Mouse (Mus musculus) hindbrain, postnatal 0 days (tissue): ENCODE measurements around the gene Mier2. TPM values are rescaled to one million over a fixed set of nuclear protein-coding genes. Genes with fewer than 3 reads are reported as not detected.

Source experiments
- ATAC-seq: fragments of 200-750 bp; cut with Nextera tagmentation; 2 replicates; pipeline ENCODE4 v1.8.0; 2017; ENCODE audit warnings: mild to moderate bottlenecking, moderate TSS enrichment, moderate library complexity
- DNase-seq: peaks from one replicate; pipeline ENCODE4 v3.0.0-alpha.2; 2015; ENCODE audit warnings: low spot score
- H3K27ac ChIP-seq: fragments of 300-500 bp; sonication (generic); 2 replicates; pipeline ENCODE4 v1.5.1; 2014; ENCODE audit warnings: mild to moderate bottlenecking
- H3K27me3 ChIP-seq: fragments of 300-500 bp; sonication (generic); 2 replicates; pipeline ENCODE4 v1.6.1; 2014; ENCODE audit warnings: low read length, mixed read lengths; ENCODE audit not compliant: insufficient read depth
- H3K36me3 ChIP-seq: fragments of 300-500 bp; sonication (generic); 2 replicates; pipeline ENCODE4 v1.6.1; 2014; ENCODE audit warnings: low read length, mixed read lengths; ENCODE audit not compliant: insufficient read depth
- H3K4me1 ChIP-seq: fragments of 300-500 bp; sonication (generic); 2 replicates; pipeline ENCODE4 v1.6.1; 2014; ENCODE audit warnings: antibody characterized with exemption, low read length, mixed read lengths; ENCODE audit not compliant: insufficient read depth
- H3K4me2 ChIP-seq: fragments of 300-500 bp; sonication (generic); 2 replicates; pipeline ENCODE4 v1.6.1; 2014; ENCODE audit warnings: low read depth, mild to moderate bottlenecking, low read length, moderate library complexity, mixed read lengths
- H3K4me3 ChIP-seq: fragments of 300-500 bp; sonication (generic); 2 replicates; pipeline ENCODE4 v1.5.1; 2014; ENCODE audit warnings: low read length
- H3K9ac ChIP-seq: fragments of 300-500 bp; sonication (generic); replicated peaks from 2 replicates; pipeline ENCODE4 v1.6.1; 2014; ENCODE audit warnings: mild to moderate bottlenecking, low read length, moderate library complexity, mixed read lengths
- H3K9me3 ChIP-seq: fragments of 300-500 bp; sonication (generic); 2 replicates; pipeline ENCODE4 v1.6.1; 2016; ENCODE audit warnings: low read length, mixed read lengths
- CTCF ChIP-seq: IDR thresholded peaks from 2 replicates; pipeline ENCODE4 v1.5.1; 2016; ENCODE audit warnings: antibody characterized with exemption, control low read depth, low read depth
- WGBS: fragments of 180-500 bp; shearing (Covaris S2); extraction: QIAGEN DNeasy Blood & Tissue Kit; methylation state at CpG from one replicate; pipeline ENCODE4 v1.1.7; 2014; 5-methylcytosine and 5-hydroxymethylcytosine counted together
- polyA plus RNA-seq: library from polyadenylated mRNA; unstranded; fragments of >200 nt; fragmentation: Nextera tagmentation; extraction: Ambion mirVana; gene quantifications from 2 replicates; pipeline ENCODE4 v1.2.1, GENCODE M21; 2015
- total RNA-seq: library from RNA; depleted of rRNA; stranded (reverse); fragments of >200 nt; gene quantifications from 2 replicates; pipeline ENCODE4 v1.2.3, GENCODE M21; 2014

Gene Mier2
- total and polyA plus RNA-seq, 2 experiments from 2014 or later, result 36.3 to 115 TPM

GRCm38 (mm10) chr10:79537781-79538180 is 17.2 kb downstream of the Mier2 start:
- H3K27me3 ChIP-seq, result no peaks in the 10 kb centered on the region
- no peak for DNase-seq
- H3K4me1 ChIP-seq, result peaks cover 7% of the 10 kb centered on the region; the same call in 1 of the 2 replicates
- no peak overlapping the region for H3K9ac ChIP-seq
- H3K4me2 ChIP-seq, result no peak overlapping the region
- no peak for ATAC-seq
- no peak for TF ChIP-seq CTCF
- no peak overlapping the region for H3K27ac ChIP-seq
- H3K9me3 ChIP-seq, result no peaks in the 10 kb centered on the region
- 92% methylated on average over 2 of the region's 2 CpGs for WGBS
- H3K36me3 ChIP-seq, result peaks cover 27% of the 10 kb centered on the region
- H3K4me3 ChIP-seq, result no peak overlapping the region

GRCm38 (mm10) chr10:79537271-79537670 is 17.7 kb downstream of the Mier2 start:
- no peak overlapping the region for H3K4me2 ChIP-seq
- H3K9ac ChIP-seq, result no peak overlapping the region
- peaks cover 23% of the 10 kb centered on the region for H3K36me3 ChIP-seq
- WGBS, result 93% methylated on average over 7 of the region's 7 CpGs
- DNase-seq (no peak), ATAC-seq (no peak)
- no peak for TF ChIP-seq CTCF
- no peaks in the 10 kb centered on the region for H3K9me3 ChIP-seq
- H3K4me1 ChIP-seq, result peaks cover 8% of the 10 kb centered on the region; the same call in 1 of the 2 replicates
- no peak overlapping the region for H3K4me3 ChIP-seq
- no peaks in the 10 kb centered on the region for H3K27me3 ChIP-seq
- no peak overlapping the region for H3K27ac ChIP-seq

- H3K4me3 ChIP-seq, result no peak overlapping the region
- no peaks in the 10 kb centered on the region for H3K9me3 ChIP-seq
- peaks cover 8% of the 10 kb centered on the region; the same call in 1 of the 2 replicates for H3K4me1 ChIP-seq
- no peak overlapping the region for H3K9ac ChIP-seq
- peaks cover 22% of the 10 kb centered on the region for H3K36me3 ChIP-seq
- H3K27ac ChIP-seq, result no peak overlapping the region
- no peaks in the 10 kb centered on the region for H3K27me3 ChIP-seq
- ATAC-seq (no peak), DNase-seq (no peak)
- 75% methylated on average over 12 of the region's 12 CpGs for WGBS
- TF ChIP-seq CTCF, result no peak
- H3K4me2 ChIP-seq, result no peak overlapping the region
Observed at GRCm38 (mm10) chr10:79536461-79537080, 18.4 kb downstream of the Mier2 start.

- Histone ChIP-seq H3K9me3 (no peaks in the 10 kb centered on the region), H3K27ac (no peak overlapping the region), H3K36me3 (peaks cover 12% of the 10 kb centered on the region), H3K4me2 (no peak overlapping the region), H3K27me3 (no peaks in the 10 kb centered on the region), H3K4me3 (no peak overlapping the region), H3K9ac (no peak overlapping the region), H3K4me1 (peaks cover 8% of the 10 kb centered on the region; the same call in 1 of the 2 replicates)
- DNase-seq (no peak), ATAC-seq (no peak)
- WGBS, result 67% methylated on average over 1 of the region's 1 CpGs
- TF ChIP-seq CTCF, result no peak
Observed at GRCm38 (mm10) chr10:79535431-79535830, 19.6 kb downstream of the Mier2 start.

GRCm38 (mm10) chr10:79534426-79534825 is 20.6 kb downstream of the Mier2 start:
- Histone ChIP-seq H3K4me3 (no peak overlapping the region), H3K9me3 (no peaks in the 10 kb centered on the region), H3K27ac (no peak overlapping the region), H3K4me2 (no peak overlapping the region), H3K4me1 (peaks cover 8% of the 10 kb centered on the region; the same call in 1 of the 2 replicates), H3K36me3 (peaks cover 2% of the 10 kb centered on the region; the same call in 1 of the 2 replicates), H3K9ac (no peak overlapping the region), H3K27me3 (no peaks in the 10 kb centered on the region)
- DNase-seq (no peak), ATAC-seq (no peak)
- WGBS, result 90% methylated on average over 2 of the region's 2 CpGs
- no peak for TF ChIP-seq CTCF

- Histone ChIP-seq H3K4me3 (peak within 1 kb of the TSS; percentile 59), H3K9me3 (no peaks in the 10 kb centered on the region), H3K4me1 (peaks cover 8% of the 10 kb centered on the region; the same call in 1 of the 2 replicates), H3K36me3 (no peaks in the 10 kb centered on the region), H3K9ac (peak within 1 kb of the TSS; percentile 53), H3K27ac (no peak within 1 kb of the TSS; the same call in 1 of the 2 replicates), H3K4me2 (peak within 1 kb of the TSS; percentile 93), H3K27me3 (no peaks in the 10 kb centered on the region)
- WGBS, result under 1% methylated on average over 52 of the region's 52 CpGs
- TF ChIP-seq CTCF, result peak; percentile 72
- ATAC-seq, result peak; percentile 61
- peak; percentile 62 for DNase-seq
Observed at GRCm38 (mm10) chr10:79533126-79533911, 21.7 kb downstream of the Mier2 start, which contains the start of gene Plpp2. Gene Plpp2, minus strand, starts transcription at chr10:79533796.
